Mouse (Mus musculus) B cell, adult 2 months (primary cell): ENCODE data around the gene Vmn1r36.
"Not testable (repeated sequence)": the region's sequence is repeated elsewhere in the genome, so short reads cannot be mapped to it uniquely, and the experiment has no call there.

Experiments used
- DNase-seq, 2 experiments: peaks; one replicate each; pipeline ENCODE4 v3.0.0; 2022

Vmn1r36 gene

DNA sequence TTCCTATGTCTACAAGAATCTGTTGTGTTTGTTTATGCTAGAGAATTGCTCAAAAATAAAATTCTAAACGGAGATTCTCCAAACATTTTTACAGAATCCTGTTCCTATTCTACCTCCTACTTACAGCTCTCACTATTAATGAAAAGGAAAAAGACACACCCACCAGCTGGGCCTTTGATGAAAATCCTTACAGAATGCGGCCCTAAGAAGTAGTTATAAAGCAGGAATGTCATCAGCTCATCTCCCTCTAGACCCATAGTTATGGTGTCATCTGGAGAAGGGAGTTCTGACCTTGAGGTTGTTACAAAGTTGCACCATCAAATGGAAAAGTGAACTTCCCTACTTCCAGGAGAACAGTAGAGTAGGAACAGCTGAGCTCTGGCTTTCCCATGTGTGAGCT is at the start of gene Vmn1r36:
TSS of gene Vmn1r36 (minus strand) at position 101 of the 400 bp plus-strand sequence.
- not testable (repeated sequence) for DNase-seq

GRCm38 (mm10) chr6:66729082-66729481 is 10.1 kb upstream of the Vmn1r36 start, which contains the start of gene Vmn1r37:
Gene Vmn1r37, plus strand, starts transcription at chr6:66729382.
- not testable (repeated sequence) for DNase-seq

DNA sequence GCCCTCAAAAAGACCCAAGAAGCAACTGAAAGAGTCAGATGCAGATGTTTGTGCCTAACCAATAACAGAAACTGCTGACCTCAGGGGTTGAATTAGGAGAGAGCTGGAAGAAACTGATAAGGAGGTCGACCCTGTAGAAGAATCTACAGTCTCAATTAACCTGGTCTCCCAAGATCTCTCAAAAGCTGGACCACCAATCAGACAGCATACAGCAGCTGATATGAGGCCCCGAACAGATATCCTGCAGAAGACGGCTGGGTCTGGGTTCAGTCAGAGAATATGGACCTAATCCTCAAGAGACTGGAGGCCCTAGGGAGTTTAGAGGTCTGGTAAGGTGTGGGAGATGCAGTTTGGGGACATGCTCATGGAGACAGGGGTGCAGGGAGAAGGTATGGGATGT is 5.1 kb downstream of the Vmn1r36 start:
- DNase-seq, result no peak

GRCm38 (mm10) chr6:66708901-66709300 is 10.1 kb downstream of the Vmn1r36 start:
- DNase-seq, result no peak

- no peak for DNase-seq
Measured at GRCm38 (mm10) chr6:66685806-66686205, 33.2 kb downstream of the Vmn1r36 start, which contains the start of gene Vmn1r35. Gene Vmn1r35, minus strand, starts transcription at chr6:66685906.
